Mouse (Mus musculus) embryonic fibroblast, embryonic 13.5 days (primary cell): ENCODE data around the gene Rcor3.

Experiments
- CTCF ChIP-seq: IDR thresholded peaks from 2 replicates; pipeline ENCODE4 v1.5.1; 2011; ENCODE audit warnings: mild to moderate bottlenecking, control low read depth, low read length, moderate library complexity, borderline replicate concordance; ENCODE audit not compliant: insufficient read depth
- POLR2A ChIP-seq: IDR thresholded peaks from 2 replicates; pipeline ENCODE4 v1.6.1; 2011; ENCODE audit warnings: low read depth, mild to moderate bottlenecking, control low read depth, low read length, moderate library complexity

GRCm38 (mm10) chr1:192070618-192071051 is 67.2 kb downstream of the Rcor3 start:
- TF ChIP-seq CTCF (no peak), POLR2A (no peak)
